Mouse (Mus musculus) gastrocnemius, postnatal 4 days (tissue): Measurements from ENCODE around the gene Eef1akmt2. TPM values are rescaled to one million over a fixed set of nuclear protein-coding genes. Genes with fewer than 3 reads are reported as not detected.

ENCODE experiments used
- DNase-seq, 2 experiments: peaks; one replicate each; pipeline ENCODE4 v3.0.0; 2021 to 2022; ENCODE audit warnings: low spot score in 2 of 2, mixed read lengths in 2 of 2
- long read RNA-seq, 2 experiments: library from polyadenylated mRNA; stranded (forward); transcript quantifications; one replicate each; pipeline ENCODE4 v2.0.0; 2021
- total RNA-seq, 2 experiments: library from RNA; stranded (reverse); gene quantifications; 2 replicates each; pipeline ENCODE4 v1.2.3; 2021

The Eef1akmt2 gene
- total RNA-seq = 10 to 100 TPM; 15.7 to 21.1 TPM
- long read RNA-seq, experiment 1, transcript Eef1akmt2-201 (6 exons, 1,107 nt) = major isoform, 10 of 18 reads
- long read RNA-seq, experiment 1, partial matches to known transcripts = 0 of 18 reads
- long read RNA-seq, experiment 1, other reads (novel, unspliced or antisense) = 4 of 18 reads
- long read RNA-seq, experiment 2, transcript Eef1akmt2-201 (6 exons, 1,107 nt) = major isoform, 15 of 22 reads
- long read RNA-seq, experiment 2, partial matches to known transcripts = 1 of 22 reads
- long read RNA-seq, experiment 2, other reads (novel, unspliced or antisense) = 2 of 22 reads

DNA sequence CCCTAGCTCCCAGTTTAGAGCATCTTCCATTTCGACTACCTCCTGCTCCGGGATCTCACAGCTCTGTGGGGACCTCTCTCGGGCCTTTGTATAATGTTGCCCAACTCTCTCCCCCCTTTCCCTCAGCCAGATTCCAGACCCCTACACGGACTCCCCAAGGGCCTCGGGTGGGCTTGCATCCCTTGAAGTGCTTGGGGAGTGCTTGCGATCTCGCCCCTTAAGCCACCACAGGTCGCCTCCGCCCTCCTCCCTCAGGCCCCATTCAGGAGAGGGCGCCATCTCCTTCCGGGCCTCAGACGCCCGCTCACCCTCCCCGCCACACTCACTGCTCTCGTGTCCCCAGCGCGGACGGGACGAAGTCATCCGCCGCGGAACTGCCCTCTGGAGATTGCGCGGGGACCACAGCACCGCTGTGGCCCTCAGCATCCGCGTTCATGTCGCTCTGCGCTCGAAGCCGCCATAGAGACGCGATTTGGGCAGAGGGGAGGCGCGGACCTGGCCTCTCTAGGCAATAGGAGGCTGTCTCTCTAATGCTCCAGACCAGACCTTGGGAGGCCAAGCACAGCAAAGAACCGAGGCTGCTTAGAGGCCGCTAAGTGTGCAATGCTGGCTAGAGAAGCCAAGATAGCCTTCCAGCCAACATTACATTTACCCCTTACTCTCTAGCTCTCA, at the start of gene Eef1akmt2:
Eef1akmt2 (minus strand) TSS at position 501 of the 672 bp plus-strand sequence.
- DNase-seq = peak; percentile 43 to 83

GRCm38 (mm10) chr7:132900826-132901531, 48.5 kb upstream of the Eef1akmt2 start:
- DNase-seq = no peak

DNA sequence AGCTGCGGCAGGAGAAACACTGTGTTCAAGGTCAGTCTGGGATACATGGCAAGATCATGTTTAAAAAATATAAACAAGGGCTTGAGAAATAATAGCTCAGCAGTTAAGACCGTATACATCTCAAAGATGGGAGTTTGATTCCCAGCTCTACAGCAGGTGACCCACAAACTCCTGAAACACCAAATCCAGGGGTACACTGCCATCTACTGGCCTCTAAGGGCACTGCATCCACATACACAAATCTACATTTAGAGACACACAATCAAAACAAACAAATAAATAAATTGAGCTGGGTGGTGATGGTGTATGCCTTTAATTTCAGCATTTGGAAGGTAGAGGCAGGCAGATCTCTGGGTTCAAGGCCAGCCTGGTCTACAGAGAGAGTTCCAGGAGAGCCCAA, 45.8 kb upstream of the Eef1akmt2 start:
- DNase-seq = no peak

- DNase-seq = no peak
Observed at GRCm38 (mm10) chr7:132897258-132897657, 44.8 kb upstream of the Eef1akmt2 start.

- DNase-seq = no peak
Observed at GRCm38 (mm10) chr7:132896206-132896815, 43.8 kb upstream of the Eef1akmt2 start.

- DNase-seq = no peak
Observed at GRCm38 (mm10) chr7:132894841-132895555, 42.5 kb upstream of the Eef1akmt2 start.

GRCm38 (mm10) chr7:132893336-132893735, 40.9 kb upstream of the Eef1akmt2 start:
- no peak for DNase-seq

GRCm38 (mm10) chr7:132892806-132893205, 40.3 kb upstream of the Eef1akmt2 start:
- no peak for DNase-seq

- DNase-seq = no peak
Observed at GRCm38 (mm10) chr7:132892311-132892661, 39.8 kb upstream of the Eef1akmt2 start.

- no peak for DNase-seq
Observed at GRCm38 (mm10) chr7:132891561-132892310, 39.3 kb upstream of the Eef1akmt2 start.

DNA sequence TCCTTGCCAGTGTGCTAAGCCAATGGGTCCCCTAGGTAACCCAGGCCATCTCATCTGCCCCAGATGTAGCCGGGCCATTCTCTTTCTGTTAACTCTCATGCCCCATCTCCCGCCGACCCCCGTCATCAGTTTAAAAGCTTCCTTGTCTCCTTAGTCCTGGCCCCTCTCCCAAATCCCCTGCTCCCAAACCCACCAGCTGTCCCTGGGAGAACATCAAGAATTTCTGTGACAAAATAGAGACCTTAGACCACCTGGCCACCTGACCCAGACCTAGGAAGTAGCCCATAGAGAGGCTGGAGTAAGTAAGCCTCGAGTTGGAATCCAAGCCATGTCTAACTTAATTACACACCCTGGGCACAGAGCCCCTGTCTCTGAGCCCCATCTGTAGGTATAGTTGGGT, 37.7 kb upstream of the Eef1akmt2 start:
- no peak for DNase-seq

GRCm38 (mm10) chr7:132889691-132890090, 37.2 kb upstream of the Eef1akmt2 start:
- no peak for DNase-seq

- no peak for DNase-seq
Observed at GRCm38 (mm10) chr7:132888518-132889249, 36.2 kb upstream of the Eef1akmt2 start.

DNA sequence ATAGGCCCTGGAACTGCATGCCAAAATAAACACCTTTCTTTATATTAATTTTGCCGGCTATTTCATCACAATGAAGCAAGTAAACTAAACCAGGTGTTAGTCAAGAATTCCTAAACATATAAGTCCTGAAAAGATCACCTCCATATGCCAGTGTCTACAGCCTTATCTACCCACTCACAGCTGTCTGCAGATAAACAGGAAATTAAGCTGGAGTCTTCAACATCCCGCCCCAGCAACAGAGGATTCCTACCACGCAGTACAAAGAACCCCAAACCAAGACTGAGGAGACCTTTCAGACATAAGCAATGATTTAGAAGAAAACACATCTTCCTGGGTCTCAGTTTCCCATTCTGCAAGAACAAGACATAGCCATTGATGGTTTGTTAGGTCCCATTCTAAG, 35.6 kb upstream of the Eef1akmt2 start:
- DNase-seq = no peak

- DNase-seq = no peak
Observed at GRCm38 (mm10) chr7:132887019-132887804, 34.7 kb upstream of the Eef1akmt2 start.

DNA sequence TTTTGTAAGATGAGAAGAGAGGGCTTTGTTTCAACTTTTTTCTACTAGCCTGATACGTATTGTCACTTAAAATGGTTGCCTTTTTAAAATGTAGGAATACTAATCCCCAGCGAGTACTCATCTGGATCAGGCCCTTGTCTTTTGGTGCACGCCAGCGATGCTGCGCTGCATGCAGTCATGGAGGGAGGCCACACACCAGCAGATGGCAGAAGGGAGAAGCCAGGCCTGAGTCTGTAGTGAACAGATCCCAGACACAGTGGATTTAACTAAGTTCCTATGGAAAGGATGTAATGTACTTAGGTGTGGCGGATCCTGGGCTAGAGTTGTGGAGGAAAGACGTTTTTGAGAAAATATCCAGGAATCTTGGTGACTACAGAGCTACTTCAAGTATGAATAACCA, 31.6 kb upstream of the Eef1akmt2 start:
- DNase-seq = no peak

- DNase-seq = no peak
Observed at GRCm38 (mm10) chr7:132882343-132882742, 29.9 kb upstream of the Eef1akmt2 start.

DNA sequence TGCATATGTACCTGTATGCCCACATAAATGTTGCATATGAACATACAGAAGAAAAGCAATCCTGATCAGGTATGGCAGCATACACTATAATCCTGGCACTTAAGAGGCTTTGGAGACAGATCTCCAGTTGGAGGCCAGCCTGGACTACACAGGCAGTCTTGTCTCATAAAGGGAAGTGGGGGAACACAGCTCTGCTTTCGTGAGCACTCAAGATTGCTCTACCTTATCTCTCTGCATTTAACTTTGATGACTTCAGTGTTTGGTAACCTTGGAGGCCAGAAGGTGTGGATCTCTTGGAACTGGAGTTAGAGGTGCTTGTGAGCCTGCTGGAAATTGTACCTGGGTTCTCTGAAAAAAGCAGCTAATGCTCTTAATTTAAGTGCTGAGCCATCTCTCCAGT, 27.8 kb upstream of the Eef1akmt2 start:
- DNase-seq = no peak
